Comparison of ENCODE assay signal across 18 mouse cellular contexts in genomic region chr16:50907732-50908131, GRCm38 (mm10).
"Had no signal": no experiment of that assay in that cellular context is flagged by ENCODE, and none has a peak within 500 bp of the region (broad histone marks: within the 10 kb centered on the region; RNA-seq: fewer than 3 reads in every experiment).

No protein-coding gene starts in this region.

- H3K4me3 ChIP-seq: kidney, embryonic 15.5 days; left cerebral cortex, adult 2 months; liver, embryonic 13.5 days; neural tube, embryonic 12.5 days; neural tube, embryonic 15.5 days had no signal

- H3K4me2 ChIP-seq: kidney, embryonic 15.5 days; liver, embryonic 13.5 days; neural tube, embryonic 12.5 days; neural tube, embryonic 15.5 days had no signal

- DNase-seq: kidney, adult 11 months; kidney, adult 8-10 months; kidney, postnatal 10 days; kidney, postnatal 36 days; layer of hippocampus, postnatal 36 days; liver, embryonic 13.5 days; lung, adult 2 months; lung, postnatal 14 days; lung, postnatal 4 days; right cerebral cortex, adult 18-20 months; right cerebral cortex, postnatal 14 days; right cerebral cortex, postnatal 4 days; thymus, postnatal 25 days had no signal

- H3K9ac ChIP-seq: kidney, embryonic 15.5 days; liver, embryonic 13.5 days; neural tube, embryonic 12.5 days; neural tube, embryonic 15.5 days had no signal

- H3K27ac ChIP-seq: kidney, embryonic 15.5 days; left cerebral cortex, adult 2 months; liver, embryonic 13.5 days; neural tube, embryonic 12.5 days; neural tube, embryonic 15.5 days; stomach, postnatal 0 days had no signal

- H3K27me3 ChIP-seq: kidney, embryonic 15.5 days; liver, embryonic 13.5 days; neural tube, embryonic 12.5 days; neural tube, embryonic 15.5 days had no signal

- H3K4me1 ChIP-seq: kidney, embryonic 15.5 days; liver, embryonic 13.5 days; neural tube, embryonic 12.5 days; neural tube, embryonic 15.5 days had no signal

- H3K9me3 ChIP-seq: kidney, embryonic 15.5 days; liver, embryonic 13.5 days; neural tube, embryonic 12.5 days; neural tube, embryonic 15.5 days had no signal

- H3K36me3 ChIP-seq: kidney, embryonic 15.5 days; liver, embryonic 13.5 days; neural tube, embryonic 12.5 days; neural tube, embryonic 15.5 days had no signal
